Mouse (Mus musculus): ENCODE data around the gene Gpatch8. TPM values are rescaled to one million over a fixed set of nuclear protein-coding genes. Genes with fewer than 3 reads are reported as not detected.

The Gpatch8 gene
- 35.6 TPM for polyA plus RNA-seq (2015; fragmentation: Illumina TruSeq; extraction: RNeasy Lipid Tissue Mini Kit (QIAGEN cat#74804); ENCODE audit: low read depth, low replicate concordance)

GRCm38 (mm10) chr11:102556031-102556715, at the start of gene Gpatch8:
TSS of gene Gpatch8 (minus strand) at chr11:102556392.

GRCm38 (mm10) chr11:102604010-102604584, 47.9 kb upstream of the Gpatch8 start, which contains the start of gene Fzd2:
TSS of gene Fzd2 (plus strand) at chr11:102604396.

GRCm38 (mm10) chr11:102579165-102580033, 23.2 kb upstream of the Gpatch8 start, which contains the start of gene Gm11627:
TSS of gene Gm11627 (minus strand) at chr11:102579461.

DNA sequence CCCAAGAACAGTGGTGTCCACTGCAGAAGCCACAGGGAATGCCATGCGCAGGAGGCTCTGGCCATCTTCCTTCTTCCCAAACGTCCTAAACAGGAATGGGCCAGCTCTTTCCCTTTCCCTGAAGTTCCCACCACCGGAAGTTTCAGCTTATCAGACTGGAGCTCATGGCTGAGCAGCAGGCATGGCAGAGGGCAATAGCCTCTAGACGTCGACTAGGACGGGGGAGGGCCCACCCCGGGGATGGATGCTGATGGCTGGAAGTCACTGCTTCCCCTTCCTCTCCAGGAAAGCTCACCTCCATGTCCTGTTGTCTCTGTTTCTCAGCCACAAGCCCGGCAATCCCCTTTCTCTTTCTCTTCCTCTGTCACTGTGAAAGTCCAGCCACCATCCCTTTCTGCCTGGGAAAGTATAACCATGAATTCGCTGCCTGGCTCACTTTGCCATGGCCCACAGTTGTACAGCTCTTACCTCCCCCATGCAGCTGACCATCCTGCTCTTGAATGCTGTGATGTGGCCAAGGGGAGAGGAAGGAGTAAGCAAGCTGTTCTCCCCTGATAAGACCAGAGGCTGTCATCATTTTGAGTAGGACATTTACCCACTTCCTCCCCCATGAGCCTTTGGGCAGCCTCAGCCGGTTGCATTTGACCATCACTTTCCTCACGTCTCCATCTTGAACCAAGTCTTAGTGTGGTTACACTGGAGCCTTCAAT, 86.4 kb downstream of the Gpatch8 start, which contains the start of gene Itga2b:
TSS of gene Itga2b (minus strand) at position 475 of the 710 bp plus-strand sequence.

DNA sequence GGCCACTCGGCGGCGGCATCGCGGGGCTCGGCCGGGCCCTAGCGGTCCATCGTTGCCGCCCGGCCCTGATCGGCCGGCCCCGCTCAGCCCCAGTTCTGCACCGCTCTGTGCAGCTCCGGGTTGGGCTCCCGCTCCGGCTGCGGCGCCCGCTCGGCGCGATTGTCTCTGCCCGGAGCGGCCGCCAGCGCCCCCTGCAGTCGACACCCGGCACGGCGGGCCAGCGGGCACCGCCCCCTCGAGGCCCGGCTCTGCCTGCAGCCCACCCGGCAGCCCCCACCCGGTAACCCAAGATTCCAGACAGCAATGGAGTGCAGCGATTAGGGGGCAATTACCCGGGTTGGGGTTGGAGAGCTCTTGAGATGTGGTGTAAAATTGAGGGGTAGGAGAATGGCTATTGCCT, 108.7 kb downstream of the Gpatch8 start, which contains the start of gene Fam171a2:
TSS of gene Fam171a2 (minus strand) at position 186 of the 400 bp plus-strand sequence.

GRCm38 (mm10) chr11:102430121-102431017, 125.8 kb downstream of the Gpatch8 start, which contains the start of gene Grn:
TSS of gene Grn (plus strand) at chr11:102430315.

Other genes with a start within 250 kb of the Gpatch8 start
- gene Ubtf, start 236.7 kb downstream of the Gpatch8 start, polyA plus RNA-seq (2015; fragmentation: Illumina TruSeq; extraction: RNeasy Lipid Tissue Mini Kit (QIAGEN cat#74804); ENCODE audit: low read depth, low replicate concordance) = 89.6 TPM
- not detected for gene Slc4a1, start 190.2 kb downstream of the Gpatch8 start, polyA plus RNA-seq (2015; fragmentation: Illumina TruSeq; extraction: RNeasy Lipid Tissue Mini Kit (QIAGEN cat#74804); ENCODE audit: low read depth, low replicate concordance)
- 388 TPM for gene Rundc3a, start 163.0 kb downstream of the Gpatch8 start, polyA plus RNA-seq (2015; fragmentation: Illumina TruSeq; extraction: RNeasy Lipid Tissue Mini Kit (QIAGEN cat#74804); ENCODE audit: low read depth, low replicate concordance)
- gene Slc25a39, start 148.4 kb downstream of the Gpatch8 start, polyA plus RNA-seq (2015; fragmentation: Illumina TruSeq; extraction: RNeasy Lipid Tissue Mini Kit (QIAGEN cat#74804); ENCODE audit: low read depth, low replicate concordance) = 84.6 TPM
- 50.6 TPM for gene Grn, start 126.1 kb downstream of the Gpatch8 start, polyA plus RNA-seq (2015; fragmentation: Illumina TruSeq; extraction: RNeasy Lipid Tissue Mini Kit (QIAGEN cat#74804); ENCODE audit: low read depth, low replicate concordance)
- gene Fam171a2, start 108.7 kb downstream of the Gpatch8 start, polyA plus RNA-seq (2015; fragmentation: Illumina TruSeq; extraction: RNeasy Lipid Tissue Mini Kit (QIAGEN cat#74804); ENCODE audit: low read depth, low replicate concordance) = 45.0 TPM
- 4.9 TPM for gene Itga2b, start 86.3 kb downstream of the Gpatch8 start, polyA plus RNA-seq (2015; fragmentation: Illumina TruSeq; extraction: RNeasy Lipid Tissue Mini Kit (QIAGEN cat#74804); ENCODE audit: low read depth, low replicate concordance)
- gene Gm11627, start 23.1 kb upstream of the Gpatch8 start, polyA plus RNA-seq (2015; fragmentation: Illumina TruSeq; extraction: RNeasy Lipid Tissue Mini Kit (QIAGEN cat#74804); ENCODE audit: low read depth, low replicate concordance) = 8.0 TPM
- 5.4 TPM for gene Fzd2, start 48.0 kb upstream of the Gpatch8 start, polyA plus RNA-seq (2015; fragmentation: Illumina TruSeq; extraction: RNeasy Lipid Tissue Mini Kit (QIAGEN cat#74804); ENCODE audit: low read depth, low replicate concordance)
- gene Meioc, start 107.3 kb upstream of the Gpatch8 start, polyA plus RNA-seq (2015; fragmentation: Illumina TruSeq; extraction: RNeasy Lipid Tissue Mini Kit (QIAGEN cat#74804); ENCODE audit: low read depth, low replicate concordance) = not detected
- 28.9 TPM for gene Ccdc43, start 141.4 kb upstream of the Gpatch8 start, polyA plus RNA-seq (2015; fragmentation: Illumina TruSeq; extraction: RNeasy Lipid Tissue Mini Kit (QIAGEN cat#74804); ENCODE audit: low read depth, low replicate concordance)
- gene Adam11, start 205.0 kb upstream of the Gpatch8 start, polyA plus RNA-seq (2015; fragmentation: Illumina TruSeq; extraction: RNeasy Lipid Tissue Mini Kit (QIAGEN cat#74804); ENCODE audit: low read depth, low replicate concordance) = 85.8 TPM